Mouse (Mus musculus) ES-CJ7 (cell line): Measurements from ENCODE around the gene E4f1.

ENCODE experiments used
- DNase-seq: peaks from one replicate; pipeline ENCODE4 v3.0.0; 2011; ENCODE audit warnings: low read depth, low spot score

The E4f1 gene

DNA sequence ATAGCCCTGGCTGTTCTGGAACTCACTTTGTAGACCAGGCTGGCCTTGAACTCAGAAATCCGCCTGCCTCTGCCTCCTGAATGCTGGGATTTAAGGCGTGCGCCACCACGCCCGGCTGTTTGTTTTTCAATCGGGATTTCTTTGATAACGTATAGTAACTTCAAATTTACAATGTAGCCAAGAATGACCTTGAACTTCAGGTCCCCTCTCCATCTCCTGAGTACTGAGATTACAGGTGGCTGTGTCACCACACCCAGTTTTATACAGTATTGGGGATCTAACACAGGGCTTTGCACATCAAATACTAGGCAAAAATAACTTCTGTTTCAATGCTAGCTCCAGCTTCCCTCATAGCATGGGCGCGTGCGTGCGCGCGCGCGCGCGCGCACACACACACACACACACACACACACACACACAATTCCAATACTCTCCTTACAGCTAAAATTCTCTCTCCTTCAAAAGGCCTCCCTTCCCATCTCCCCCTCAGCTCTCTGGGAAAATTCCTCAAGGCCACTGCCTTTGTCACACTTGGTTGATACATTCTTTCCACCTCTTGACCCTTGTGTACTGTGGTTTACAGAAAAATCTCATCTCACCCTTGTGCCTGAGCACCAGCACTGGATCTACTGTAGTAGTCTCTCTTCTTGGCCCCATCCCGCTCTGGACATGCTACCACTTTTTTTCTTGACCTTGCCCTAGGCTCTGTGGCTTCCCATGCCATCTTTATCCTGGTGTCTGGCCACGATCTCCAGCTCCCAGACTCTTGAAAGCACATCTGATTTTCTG is 11.1 kb upstream of the E4f1 start:
- DNase-seq, result peak; percentile 67

DNA sequence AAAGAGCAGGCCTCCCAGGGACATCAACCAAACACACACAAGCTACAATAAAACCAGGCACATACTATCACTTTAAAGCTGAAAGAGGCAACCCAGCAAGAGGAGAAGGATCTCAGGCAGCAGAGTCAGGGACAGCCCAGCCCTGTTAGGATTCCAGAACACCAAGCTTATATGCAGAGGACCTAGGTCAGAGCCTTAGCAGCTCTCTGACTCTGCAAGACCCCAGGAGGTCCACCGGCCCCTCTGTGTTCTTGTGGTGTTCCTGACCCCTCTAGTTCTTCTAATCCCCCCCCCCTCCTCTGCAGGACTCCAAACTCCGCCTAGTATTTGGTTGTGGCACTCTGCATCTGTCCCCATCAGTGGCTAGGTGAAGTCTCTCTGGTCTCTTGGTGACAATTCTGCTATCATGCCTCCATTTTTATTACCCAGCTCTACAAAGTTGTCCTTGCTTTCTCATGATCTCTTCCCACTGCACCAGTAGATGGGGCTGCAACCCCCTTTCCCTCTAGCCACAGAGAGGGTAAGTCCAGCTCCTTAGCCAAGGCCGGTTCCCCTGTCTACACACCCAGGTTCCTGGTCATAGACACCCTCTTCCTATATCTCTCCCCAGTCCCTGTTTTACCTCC is 10.2 kb upstream of the E4f1 start:
- peak; percentile 71 for DNase-seq

DNA sequence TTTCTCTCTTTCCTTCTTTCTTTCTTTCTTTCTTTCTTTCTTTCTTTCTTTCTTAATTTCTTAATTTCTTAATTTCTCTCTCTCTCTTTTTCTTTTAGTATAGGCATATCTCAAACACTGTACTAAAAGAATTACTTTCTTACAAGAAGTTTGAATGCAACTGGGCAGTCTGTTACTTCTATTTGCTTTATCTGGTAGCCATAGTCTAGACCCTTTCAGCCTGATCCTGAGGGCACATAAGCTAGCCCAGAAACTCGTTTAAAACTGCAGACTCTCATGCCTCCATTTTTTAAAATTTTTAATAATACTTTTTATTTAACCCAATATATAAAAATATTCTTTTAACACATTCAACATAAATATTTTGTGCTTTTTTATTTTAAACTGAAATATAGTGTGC is 9.3 kb upstream of the E4f1 start:
- DNase-seq, result no peak

DNA sequence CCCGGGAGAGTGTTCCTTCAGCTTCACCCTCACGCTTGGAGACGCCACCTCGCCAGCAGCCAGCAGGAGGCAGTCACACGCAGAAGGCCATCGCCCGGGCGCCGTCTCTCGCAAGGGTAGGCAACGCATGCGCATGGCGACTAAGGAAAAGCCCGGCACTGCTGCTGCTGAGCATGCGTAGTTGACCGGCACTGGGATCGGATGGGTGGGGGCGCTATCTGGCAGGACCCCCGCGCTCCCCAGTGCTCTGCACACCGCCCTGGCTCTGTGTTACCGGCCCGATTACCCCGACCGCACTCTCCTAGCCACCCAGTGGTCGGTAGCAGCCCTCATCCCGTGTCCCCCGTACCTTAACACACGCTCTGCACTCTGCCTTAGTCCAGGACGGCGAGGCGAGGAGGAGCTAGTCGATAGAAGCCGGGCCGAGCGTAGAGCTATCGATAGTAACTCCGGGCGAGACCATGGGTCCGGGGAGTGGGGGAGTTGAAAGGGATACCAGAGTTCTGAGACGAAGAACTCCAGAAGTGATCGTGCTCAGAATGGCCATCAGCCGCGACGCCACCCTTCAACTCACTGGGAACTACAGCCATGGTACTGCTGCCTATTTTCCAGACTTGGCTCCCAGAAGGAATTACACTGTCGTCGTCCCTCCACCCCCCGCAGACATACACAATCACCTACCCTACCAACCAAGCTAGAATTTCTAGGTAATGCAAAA is 8.7 kb upstream of the E4f1 start, which contains the start of gene Mlst8:
Gene Mlst8 (minus strand): TSS at position 416 of the 718 bp plus-strand sequence.
- peak; percentile 97 for DNase-seq

- DNase-seq, result no peak
Measured at GRCm38 (mm10) chr17:24477985-24478600, 8.0 kb upstream of the E4f1 start.

- DNase-seq, result no peak
Measured at GRCm38 (mm10) chr17:24477053-24477984, 7.2 kb upstream of the E4f1 start.

DNA sequence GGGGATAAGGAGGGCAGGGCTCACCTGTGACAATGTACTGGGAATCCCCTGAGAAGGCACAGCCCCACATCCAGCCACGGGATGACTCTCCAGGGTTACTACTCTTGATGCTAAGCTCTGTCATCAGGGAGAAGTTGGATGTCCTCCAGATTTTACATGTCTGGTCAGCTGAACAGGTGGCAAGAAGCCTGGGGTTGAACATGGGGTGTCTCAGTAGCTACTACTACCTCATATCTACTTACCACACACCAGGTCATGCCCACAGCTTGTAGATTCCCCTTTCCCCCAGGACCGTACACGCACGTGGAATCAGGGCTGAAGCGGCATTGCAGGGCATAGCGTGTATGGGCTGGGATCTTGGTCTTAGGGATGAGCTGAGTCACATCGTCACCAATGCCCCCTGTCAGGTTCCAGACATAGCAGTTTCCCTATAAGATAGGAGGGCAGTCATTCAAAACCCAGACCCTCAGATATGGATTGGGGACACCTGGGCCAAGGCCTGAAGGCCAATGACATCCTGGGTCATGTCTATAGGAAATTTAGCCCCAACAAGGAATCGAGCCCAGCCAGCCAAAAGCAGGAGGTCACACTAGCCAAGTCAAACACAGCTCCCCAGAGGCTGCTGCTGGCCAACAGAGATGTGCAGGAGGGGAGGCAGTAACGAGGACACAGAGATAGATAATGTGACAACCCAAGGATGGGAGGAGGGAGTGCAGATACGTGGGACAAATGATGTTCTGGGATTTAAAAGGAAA is 6.1 kb upstream of the E4f1 start:
- no peak for DNase-seq

DNA sequence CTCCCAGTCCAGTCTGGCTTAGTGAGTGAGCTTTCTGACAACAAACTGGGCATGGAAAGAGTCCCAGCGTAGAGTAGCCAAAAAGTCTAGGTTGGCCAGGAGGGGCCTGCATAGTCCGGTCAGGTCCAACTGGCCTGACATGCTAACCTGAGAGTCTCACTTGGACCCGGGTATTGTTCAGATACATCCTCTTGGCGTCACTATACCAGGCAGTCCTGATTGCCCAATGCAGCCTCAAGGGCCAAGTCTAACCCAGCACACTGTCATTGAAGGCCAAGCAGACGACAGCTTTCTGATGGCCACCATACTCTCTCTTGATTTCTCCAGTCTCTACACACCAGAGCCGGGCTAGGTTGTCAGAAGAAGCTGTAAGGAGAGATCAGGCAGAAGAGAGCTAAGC is 5.5 kb upstream of the E4f1 start:
- no peak for DNase-seq

- DNase-seq, result no peak
Measured at GRCm38 (mm10) chr17:24474557-24474956, 4.4 kb upstream of the E4f1 start.

- DNase-seq, result no peak
Measured at GRCm38 (mm10) chr17:24473612-24474275, 3.6 kb upstream of the E4f1 start, which contains the start of gene Bricd5. Gene Bricd5, plus strand, starts transcription at chr17:24473884.

GRCm38 (mm10) chr17:24472512-24472911 is 2.4 kb upstream of the E4f1 start:
- DNase-seq, result no peak

DNA sequence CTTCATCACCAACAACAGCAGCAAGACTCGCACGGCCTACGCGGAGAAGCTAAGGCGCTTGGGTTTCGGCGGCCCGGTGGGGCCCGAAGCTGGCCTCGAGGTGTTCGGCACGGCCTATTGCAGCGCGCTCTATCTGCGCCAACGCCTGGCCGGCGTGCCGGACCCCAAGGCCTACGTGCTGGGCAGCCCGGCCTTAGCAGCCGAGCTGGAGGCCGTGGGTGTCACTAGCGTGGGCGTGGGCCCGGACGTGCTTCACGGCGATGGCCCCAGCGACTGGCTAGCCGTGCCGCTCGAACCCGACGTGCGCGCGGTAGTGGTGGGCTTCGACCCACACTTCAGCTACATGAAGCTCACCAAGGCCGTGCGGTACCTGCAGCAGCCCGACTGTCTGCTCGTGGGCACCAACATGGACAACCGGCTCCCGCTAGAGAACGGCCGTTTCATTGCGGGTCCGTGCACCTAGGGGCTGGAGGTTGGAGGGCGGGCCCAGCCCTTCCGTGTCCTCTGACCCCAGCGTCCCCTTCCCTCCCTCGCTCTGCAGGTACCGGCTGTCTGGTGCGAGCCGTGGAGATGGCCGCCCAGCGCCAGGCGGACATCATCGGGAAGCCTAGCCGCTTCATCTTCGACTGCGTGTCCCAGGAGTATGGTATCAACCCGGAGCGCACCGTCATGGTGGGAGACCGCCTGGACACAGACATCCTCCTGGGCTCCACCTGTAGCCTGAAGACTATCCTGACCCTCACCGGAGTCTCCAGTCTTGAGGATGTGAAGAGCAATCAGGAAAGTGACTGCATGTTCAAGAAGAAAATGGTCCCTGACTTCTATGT is 801 bp upstream of the E4f1 start:
- no peak for DNase-seq

DNA sequence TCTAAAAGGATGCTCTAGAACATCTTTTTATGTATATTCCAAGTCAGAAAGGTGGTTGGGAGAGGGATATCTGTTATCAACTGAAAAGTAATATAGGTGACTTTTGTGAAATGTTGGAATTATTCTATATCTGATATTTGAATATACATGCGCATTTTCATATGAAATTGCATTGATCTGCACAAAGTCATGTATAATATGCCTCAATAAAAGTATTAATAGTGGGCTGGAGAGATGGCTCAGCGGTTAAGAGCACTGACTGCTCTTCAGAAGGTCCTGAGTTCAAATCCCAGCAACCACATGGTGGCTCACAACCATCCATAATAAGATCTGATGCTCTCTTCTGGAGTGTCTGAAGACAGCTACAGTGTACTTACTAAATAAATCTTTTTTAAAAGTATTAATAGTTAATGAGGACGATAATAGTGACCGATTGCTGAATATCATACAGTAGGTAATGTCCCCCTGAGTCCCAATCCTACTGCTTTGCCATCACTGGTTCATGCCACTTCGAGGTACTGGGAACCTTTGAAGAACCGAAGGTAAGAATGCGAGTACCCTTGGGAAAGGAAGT is 690 bp downstream of the E4f1 start:
- DNase-seq, result no peak

GRCm38 (mm10) chr17:24468636-24469246 is 1.4 kb downstream of the E4f1 start:
- no peak for DNase-seq

DNA sequence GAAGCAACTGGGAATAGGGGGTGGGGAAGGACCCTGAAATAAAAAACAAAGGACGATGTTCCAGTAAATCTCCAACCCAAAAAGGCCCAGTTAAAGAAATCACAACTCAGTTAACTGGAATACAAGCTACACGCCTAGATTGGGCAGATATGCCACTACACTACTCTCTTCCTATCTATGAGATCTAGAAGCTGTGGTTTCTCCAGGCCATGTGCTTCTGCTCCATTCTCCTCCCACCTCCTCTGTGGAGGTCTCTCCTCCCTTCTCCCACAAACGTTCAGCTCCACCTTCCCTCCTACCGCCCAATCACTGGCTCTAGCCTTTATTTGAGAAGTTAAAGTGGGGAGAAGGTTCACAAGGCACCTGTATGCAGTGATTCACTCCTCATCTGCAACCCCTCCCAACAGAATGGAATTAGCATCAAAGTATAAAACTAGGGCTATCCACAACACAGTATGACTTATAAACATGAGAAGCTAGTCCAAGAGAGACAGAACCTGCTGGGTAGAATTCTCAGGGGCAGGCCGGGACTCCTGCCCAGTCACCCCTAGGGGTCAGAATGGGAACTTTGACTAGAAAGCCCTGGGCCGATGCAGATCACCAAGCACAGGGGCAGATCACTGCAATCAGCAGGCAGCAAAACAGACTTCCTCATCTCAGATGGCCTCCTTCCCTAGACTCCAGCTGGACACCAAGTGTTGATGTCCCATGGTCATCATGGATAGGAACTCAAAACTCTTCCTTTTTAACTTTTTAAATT is 6.6 kb downstream of the E4f1 start:
- peak; percentile 71 for DNase-seq

GRCm38 (mm10) chr17:24462932-24463331 is 7.2 kb downstream of the E4f1 start:
- no peak for DNase-seq

- DNase-seq, result peak; percentile 74
Measured at GRCm38 (mm10) chr17:24461580-24461979, 8.5 kb downstream of the E4f1 start.
